Mouse (Mus musculus) ES-E14 (cell line): Measurements from ENCODE around the gene Myo16. TPM values are rescaled to one million over a fixed set of nuclear protein-coding genes. Genes with fewer than 3 reads are reported as not detected.
A peak's percentile ranks its signal among the peaks of the same experiment; 100 is the strongest.

Experiments
- DNase-seq: peaks from one replicate; pipeline ENCODE4 v3.0.0-alpha.2; 2013; ENCODE audit warnings: low read depth, low spot score
- H3K27ac ChIP-seq: 2 replicates; pipeline ENCODE4 v1.5.1; 2012; ENCODE audit warnings: low read depth, mild to moderate bottlenecking, low read length, moderate library complexity, mixed read lengths; ENCODE audit not compliant: poor library complexity, insufficient read depth, severe bottlenecking
- H3K36me3 ChIP-seq: 2 replicates; pipeline ENCODE4 v1.6.1; 2012; ENCODE audit warnings: mild to moderate bottlenecking, low read length, moderate library complexity, mixed read lengths; ENCODE audit not compliant: control insufficient read depth, poor library complexity, insufficient read depth, severe bottlenecking
- H3K4me1 ChIP-seq, 2 experiments: fragments of 150-350 bp in 1 of 2; sonication (generic) in 1 of 2; 2 replicates each; pipeline ENCODE4 v1.6.1; 2012; ENCODE audit warnings: low read length in 2 of 2, mild to moderate bottlenecking in 1 of 2, mixed read lengths in 1 of 2; ENCODE audit not compliant: control insufficient read depth in 2 of 2, insufficient read depth in 2 of 2, poor library complexity in 1 of 2
- H3K4me3 ChIP-seq, 2 experiments: fragments of 150-350 bp in 1 of 2; sonication (generic) in 1 of 2; 2 replicates each; pipeline ENCODE4 v1.5.1; 2012; ENCODE audit warnings: low read length in 2 of 2, low read depth in 1 of 2, mild to moderate bottlenecking in 1 of 2, mixed read lengths in 1 of 2; ENCODE audit not compliant: insufficient read depth in 1 of 2, poor library complexity in 1 of 2, severe bottlenecking in 1 of 2
- H3K9ac ChIP-seq: 2 replicates; pipeline ENCODE4 v1.6.1; 2012; ENCODE audit warnings: low read depth, mild to moderate bottlenecking, low read length, mixed read lengths; ENCODE audit not compliant: poor library complexity, insufficient read depth, severe bottlenecking
- H3K9me3 ChIP-seq: fragments of 150-350 bp; sonication (generic); 2 replicates; pipeline ENCODE4 v1.6.1; 2012; ENCODE audit warnings: low read depth, mild to moderate bottlenecking, low read length; ENCODE audit not compliant: control insufficient read depth, insufficient read depth
- CHD2 ChIP-seq: IDR thresholded peaks from 2 replicates; pipeline ENCODE4 v1.6.1; 2014; ENCODE audit warnings: mild to moderate bottlenecking, low read depth, low read length, inconsistent platforms
- HCFC1 ChIP-seq: IDR thresholded peaks from 2 replicates; pipeline ENCODE4 v1.6.1; 2012; ENCODE audit warnings: low read length, inconsistent platforms, borderline replicate concordance; ENCODE audit not compliant: insufficient read depth
- MAFK ChIP-seq: IDR thresholded peaks from 2 replicates; pipeline ENCODE4 v1.6.1; 2014; ENCODE audit warnings: mild to moderate bottlenecking, low read depth, low read length, inconsistent platforms; ENCODE audit not compliant: insufficient read depth
- ZC3H11A ChIP-seq: IDR thresholded peaks from 2 replicates; pipeline ENCODE4 v1.6.1; 2012; ENCODE audit warnings: low read depth, mild to moderate bottlenecking, inconsistent platforms, low read length, borderline replicate concordance
- ZNF384 ChIP-seq: IDR thresholded peaks from 2 replicates; pipeline ENCODE4 v1.6.1; 2012; ENCODE audit warnings: low read depth, low read length, inconsistent platforms
- in situ Hi-C, 2 experiments: fragments of 600-800 bp; cut with MboI; formaldehyde crosslinking; loops; one replicate each; pipeline ENCODE4 v1.15.1; 2025; ENCODE audit warnings: low sequenced_read_pairs in 2 of 2, inconsistent platforms in 1 of 2; ENCODE audit not compliant: unreplicated experiment in 2 of 2
- total RNA-seq: library from RNA; depleted of rRNA; stranded (reverse); fragments of 300-350 nt; gene quantifications from 2 replicates; pipeline ENCODE4 v1.2.3, GENCODE M21; 2012

Myo16 gene
- total RNA-seq, 1 experiment: 0.09 TPM

DNA sequence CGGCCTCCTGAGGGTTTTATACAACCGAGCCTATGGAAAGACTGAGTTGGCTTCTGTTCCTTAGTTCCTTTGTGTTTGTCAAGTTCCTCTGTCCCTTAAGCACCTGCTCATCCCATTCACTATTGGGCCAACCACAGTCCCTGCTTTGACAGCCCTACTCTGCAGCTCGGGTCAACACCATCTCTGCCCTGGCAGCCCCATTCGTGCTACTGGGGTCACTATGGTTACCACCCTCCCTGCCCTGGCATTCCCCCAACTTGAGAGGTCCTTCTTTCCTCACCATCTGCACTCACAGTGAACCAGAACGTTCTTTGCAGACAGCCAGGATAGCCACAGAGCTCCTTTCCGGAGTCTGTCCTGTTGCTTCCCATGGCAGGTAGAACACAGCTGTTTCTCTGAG lies 238.2 kb downstream of the Myo16 start:
- no peaks in the 10 kb centered on the region for H3K9me3 ChIP-seq
- DNase-seq: no peak
- TF ChIP-seq CHD2 (no peak), HCFC1 (no peak), ZNF384 (no peak)
- no peak overlapping the region for H3K4me3 ChIP-seq
- H3K9ac ChIP-seq: no peak overlapping the region
- no peak overlapping the region for H3K27ac ChIP-seq
- H3K36me3 ChIP-seq: no peaks in the 10 kb centered on the region
- in situ Hi-C loops: loop anchor here (10.0 to 25.0 kb wide), 2 partner anchors 337 to 355 kb away; no protein-coding TSS in a partner anchor
- H3K4me1 ChIP-seq: no peaks in the 10 kb centered on the region

- no peaks in the 10 kb centered on the region for H3K4me1 ChIP-seq
- no peak overlapping the region for H3K27ac ChIP-seq
- DNase-seq: no peak
- no peak overlapping the region for H3K9ac ChIP-seq
- in situ Hi-C loops: loop anchor here (10.0 to 25.0 kb wide), 2 partner anchors 340 to 357 kb away; no protein-coding TSS in a partner anchor
- TF ChIP-seq CHD2: no peak
- TF ChIP-seq MAFK: no peak
- no peak for TF ChIP-seq HCFC1
- TF ChIP-seq ZC3H11A: no peak
- no peak for TF ChIP-seq ZNF384
- H3K4me3 ChIP-seq: no peak overlapping the region
- H3K36me3 ChIP-seq: no peaks in the 10 kb centered on the region
- H3K9me3 ChIP-seq: no peaks in the 10 kb centered on the region
Measured at GRCm38 (mm10) chr8:10394506-10394905, 240.8 kb downstream of the Myo16 start.

DNA sequence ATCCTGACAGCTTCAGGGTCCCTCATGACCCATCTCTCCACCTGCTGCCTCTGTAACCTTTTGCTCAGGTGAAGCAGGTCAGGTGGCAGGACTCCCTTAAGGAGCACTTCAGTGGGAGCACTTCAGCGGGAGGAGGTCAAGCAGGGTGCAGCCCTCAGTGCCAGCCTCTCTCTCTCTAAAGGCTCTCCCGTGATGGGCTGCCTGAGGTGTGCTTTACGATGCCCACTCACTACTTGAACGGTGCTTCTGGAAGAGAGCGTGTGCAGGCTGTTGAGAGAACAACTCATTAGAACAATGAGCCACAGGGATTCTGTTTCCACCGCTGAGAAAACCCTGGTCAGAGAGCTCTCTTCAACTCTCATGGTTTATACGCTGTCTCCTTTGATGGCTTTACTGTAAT lies 241.4 kb downstream of the Myo16 start:
- Histone ChIP-seq H3K4me3 (no peak overlapping the region), H3K36me3 (no peaks in the 10 kb centered on the region), H3K27ac (no peak overlapping the region), H3K4me1 (no peaks in the 10 kb centered on the region), H3K9ac (no peak overlapping the region), H3K9me3 (no peaks in the 10 kb centered on the region)
- in situ Hi-C loops: loop anchor here (10.0 to 25.0 kb wide), 2 partner anchors 340 to 358 kb away; no protein-coding TSS in a partner anchor
- TF ChIP-seq CHD2 (no peak), MAFK (no peak), ZC3H11A (no peak), HCFC1 (no peak), ZNF384 (no peak)
- DNase-seq: no peak

- Histone ChIP-seq H3K9ac (no peak overlapping the region), H3K4me3 (no peak overlapping the region), H3K27ac (no peak overlapping the region), H3K9me3 (no peaks in the 10 kb centered on the region), H3K36me3 (no peaks in the 10 kb centered on the region), H3K4me1 (no peaks in the 10 kb centered on the region)
- peak; percentile 54 for DNase-seq
- in situ Hi-C loops: loop anchor here in 1 of 2 experiments (25.0 kb wide), 1 partner anchor 785 kb away; no protein-coding TSS in a partner anchor
- no peak for TF ChIP-seq ZNF384
- peak; percentile 100 for TF ChIP-seq MAFK
Measured at GRCm38 (mm10) chr8:10402606-10403005, 248.9 kb downstream of the Myo16 start.

- Histone ChIP-seq H3K9ac (no peak overlapping the region), H3K36me3 (no peaks in the 10 kb centered on the region), H3K9me3 (no peaks in the 10 kb centered on the region), H3K4me3 (no peak overlapping the region), H3K27ac (no peak overlapping the region), H3K4me1 (no peaks in the 10 kb centered on the region)
- peak; percentile 44 for DNase-seq
- TF ChIP-seq CHD2 (no peak), ZNF384 (no peak), HCFC1 (no peak), MAFK (no peak), ZC3H11A (no peak)
- in situ Hi-C loops: loop anchor here in 1 of 2 experiments (25.0 kb wide), 1 partner anchor 782 kb away; no protein-coding TSS in a partner anchor
Measured at GRCm38 (mm10) chr8:10405469-10405868, 251.8 kb downstream of the Myo16 start.
